Mouse (Mus musculus) liver, embryonic 14.5 days (tissue): ENCODE measurements around the gene Sgf29. TPM values are rescaled to one million over a fixed set of nuclear protein-coding genes. Genes with fewer than 3 reads are reported as not detected.

Experiments
- ATAC-seq: fragments of 200-750 bp; cut with Nextera tagmentation; 2 replicates; pipeline ENCODE4 v1.8.0; 2017; ENCODE audit warnings: moderate number of reproducible peaks, mild to moderate bottlenecking, moderate library complexity; ENCODE audit not compliant: insufficient read depth
- DNase-seq, 3 experiments: peaks; one replicate each; pipeline ENCODE4 v3.0.0-alpha.2; 2012 to 2013; ENCODE audit warnings: low read depth in 3 of 3, low spot score in 3 of 3
- H3K27ac ChIP-seq: fragments of 300-500 bp; sonication (generic); 2 replicates; pipeline ENCODE4 v1.5.1; 2014; ENCODE audit warnings: moderate library complexity, mild to moderate bottlenecking, control low read depth, inconsistent platforms
- H3K27me3 ChIP-seq: fragments of 300-500 bp; sonication (generic); 2 replicates; pipeline ENCODE4 v1.6.1; 2014; ENCODE audit warnings: mild to moderate bottlenecking, low read length, moderate library complexity; ENCODE audit not compliant: control insufficient read depth, insufficient read depth
- H3K36me3 ChIP-seq: fragments of 300-500 bp; sonication (generic); replicated peaks from 2 replicates; pipeline ENCODE4 v1.6.1; 2014; ENCODE audit warnings: low read depth; ENCODE audit not compliant: control insufficient read depth, insufficient read depth
- H3K4me1 ChIP-seq, 2 experiments: fragments of 200-500 bp in 1 of 2; fragments of 300-500 bp in 1 of 2; sonication (generic) in 1 of 2; replicated peaks; 2 replicates each; pipeline ENCODE4 v1.6.1; 2012 to 2014; ENCODE audit warnings: antibody characterized with exemption in 1 of 2, inconsistent platforms in 1 of 2, low read length in 1 of 2; ENCODE audit not compliant: control insufficient read depth in 2 of 2, insufficient read depth in 2 of 2
- H3K4me2 ChIP-seq: fragments of 300-500 bp; sonication (generic); 2 replicates; pipeline ENCODE4 v1.6.1; 2014; ENCODE audit warnings: low read depth, mild to moderate bottlenecking, control low read depth, moderate library complexity
- H3K4me3 ChIP-seq, 2 experiments: fragments of 200-500 bp in 1 of 2; fragments of 300-500 bp in 1 of 2; sonication (generic) in 1 of 2; 2 replicates each; pipeline ENCODE4 v1.5.1; 2012 to 2014; ENCODE audit warnings: low read depth in 2 of 2, low read length in 2 of 2, mild to moderate bottlenecking in 2 of 2, control low read depth in 1 of 2, inconsistent platforms in 1 of 2, moderate library complexity in 1 of 2; ENCODE audit not compliant: insufficient read depth in 1 of 2
- H3K9ac ChIP-seq: fragments of 300-500 bp; sonication (generic); replicated peaks from 2 replicates; pipeline ENCODE4 v1.6.1; 2014; ENCODE audit warnings: mild to moderate bottlenecking, control low read depth, moderate library complexity
- H3K9me3 ChIP-seq: fragments of 300-500 bp; sonication (generic); 2 replicates; pipeline ENCODE4 v1.6.1; 2016; ENCODE audit warnings: low read length, mixed read lengths; ENCODE audit not compliant: control insufficient read depth
- CTCF ChIP-seq: IDR thresholded peaks from 2 replicates; pipeline ENCODE4 v1.5.1; 2016; ENCODE audit warnings: antibody characterized with exemption, low read depth, control low read depth
- EP300 ChIP-seq: IDR thresholded peaks from 2 replicates; pipeline ENCODE4 v1.6.1; 2016; ENCODE audit warnings: antibody characterized with exemption, low read depth
- WGBS: fragments of 180-500 bp; shearing (Covaris S2); extraction: QIAGEN DNeasy Blood & Tissue Kit; methylation state at CpG from one replicate; pipeline ENCODE4 v1.1.7; 2014; ENCODE audit not compliant: insufficient replicate concordance; 5-methylcytosine and 5-hydroxymethylcytosine counted together
- polyA plus RNA-seq, 2 experiments: library from polyadenylated mRNA; depleted of rRNA in 1 of 2; stranded (reverse) in 1 of 2; unstranded in 1 of 2; fragments of >200 nt; fragmentation: Nextera tagmentation in 1 of 2; extraction: Ambion mirVana in 1 of 2; gene quantifications; 2 replicates each; pipeline versions ENCODE4 v1.2.1 to v1.2.3; 2012 to 2014

Sgf29 gene
- polyA plus RNA-seq, 2 experiments, result 23.6 to 24.7 TPM

DNA sequence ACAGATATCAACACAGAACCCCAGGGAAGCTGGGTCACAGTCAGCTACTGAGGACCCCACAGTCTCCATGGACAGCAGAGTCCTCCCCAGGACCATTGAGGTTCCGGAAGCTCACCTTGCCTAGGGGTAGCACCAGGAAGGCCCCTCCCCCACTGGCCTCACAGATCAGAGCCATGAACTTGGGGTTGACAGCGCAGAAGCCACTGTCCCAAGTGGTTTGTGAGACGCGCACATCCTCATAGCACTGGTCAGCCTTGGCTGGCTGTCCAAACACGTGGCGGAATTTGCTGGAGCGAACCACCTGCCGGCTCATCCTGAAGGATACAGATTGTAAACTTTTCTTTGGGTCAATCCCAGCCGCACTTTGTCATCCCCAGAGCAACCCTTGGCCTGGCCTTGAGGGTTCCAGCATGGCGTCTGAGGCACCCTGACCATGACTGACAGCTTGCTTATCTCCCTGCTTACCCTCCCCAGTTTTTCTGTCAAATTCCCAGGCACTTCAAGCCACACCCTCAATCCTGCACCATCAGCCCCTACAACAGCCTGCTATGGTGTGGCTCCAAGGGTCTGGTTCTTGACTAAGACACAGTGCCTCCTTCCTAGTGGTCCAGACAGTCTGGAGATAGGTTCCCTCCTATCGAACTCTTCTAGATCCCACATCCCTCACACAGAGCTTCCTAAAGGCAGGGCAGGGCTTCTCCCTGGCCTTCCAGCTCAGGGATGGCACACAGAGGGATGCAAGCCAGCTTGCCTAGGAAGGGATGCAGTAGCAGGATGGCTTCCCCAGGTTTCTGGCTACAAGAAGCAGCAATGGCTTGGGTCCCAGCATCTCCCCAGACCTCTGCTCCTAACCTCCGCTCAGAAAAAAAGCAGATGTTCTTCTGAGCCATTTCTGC is 54.0 kb downstream of the Sgf29 start:
- H3K9ac ChIP-seq, result no peak overlapping the region
- H3K36me3 ChIP-seq, result no peaks in the 10 kb centered on the region
- peaks cover 0 to 7% of the 10 kb centered on the region in 2 experiments; a peak in 2 of 4 replicates for H3K4me1 ChIP-seq
- 41% methylated on average over 12 of the region's 12 CpGs for WGBS
- H3K27me3 ChIP-seq, result peaks cover 3% of the 10 kb centered on the region
- peak overlapping the region; percentile 33 to 50 for H3K4me3 ChIP-seq
- H3K4me2 ChIP-seq, result peak overlapping the region; percentile 13
- H3K9me3 ChIP-seq, result no peaks in the 10 kb centered on the region
- ATAC-seq, result no peak
- TF ChIP-seq CTCF (no peak), EP300 (no peak)
- DNase-seq, result no peak
- H3K27ac ChIP-seq, result no peak overlapping the region; the same call in 1 of the 2 replicates

DNA sequence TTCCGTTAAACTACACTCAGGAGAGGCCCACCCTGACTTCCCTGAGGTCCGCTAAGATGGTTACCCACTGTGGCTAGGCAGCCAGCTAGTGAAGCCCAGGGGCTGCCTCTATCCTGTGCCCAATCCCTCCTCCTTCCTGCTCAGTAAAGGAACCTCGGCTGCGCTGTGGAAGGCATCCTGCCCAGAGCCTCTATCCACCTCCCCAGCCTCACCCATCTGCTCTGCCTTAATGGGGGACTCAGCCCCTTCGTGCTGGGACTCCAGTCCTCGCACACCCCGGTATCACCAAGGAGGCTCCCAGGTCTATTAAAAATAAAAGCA is 54.6 kb downstream of the Sgf29 start:
- Histone ChIP-seq H3K4me3 (peak overlapping the region; percentile 33 to 50), H3K9me3 (no peaks in the 10 kb centered on the region), H3K4me2 (peak overlapping the region; percentile 55; the same call in 1 of the 2 replicates), H3K36me3 (no peaks in the 10 kb centered on the region), H3K9ac (no peak overlapping the region), H3K27ac (no peak overlapping the region), H3K27me3 (peaks cover 3% of the 10 kb centered on the region), H3K4me1 (peaks cover 0 to 7% of the 10 kb centered on the region in 2 experiments; a peak in 2 of 4 replicates)
- DNase-seq, result no peak
- 4% methylated on average over 7 of the region's 7 CpGs for WGBS
- TF ChIP-seq EP300 (no peak), CTCF (no peak)
- ATAC-seq, result no peak

DNA sequence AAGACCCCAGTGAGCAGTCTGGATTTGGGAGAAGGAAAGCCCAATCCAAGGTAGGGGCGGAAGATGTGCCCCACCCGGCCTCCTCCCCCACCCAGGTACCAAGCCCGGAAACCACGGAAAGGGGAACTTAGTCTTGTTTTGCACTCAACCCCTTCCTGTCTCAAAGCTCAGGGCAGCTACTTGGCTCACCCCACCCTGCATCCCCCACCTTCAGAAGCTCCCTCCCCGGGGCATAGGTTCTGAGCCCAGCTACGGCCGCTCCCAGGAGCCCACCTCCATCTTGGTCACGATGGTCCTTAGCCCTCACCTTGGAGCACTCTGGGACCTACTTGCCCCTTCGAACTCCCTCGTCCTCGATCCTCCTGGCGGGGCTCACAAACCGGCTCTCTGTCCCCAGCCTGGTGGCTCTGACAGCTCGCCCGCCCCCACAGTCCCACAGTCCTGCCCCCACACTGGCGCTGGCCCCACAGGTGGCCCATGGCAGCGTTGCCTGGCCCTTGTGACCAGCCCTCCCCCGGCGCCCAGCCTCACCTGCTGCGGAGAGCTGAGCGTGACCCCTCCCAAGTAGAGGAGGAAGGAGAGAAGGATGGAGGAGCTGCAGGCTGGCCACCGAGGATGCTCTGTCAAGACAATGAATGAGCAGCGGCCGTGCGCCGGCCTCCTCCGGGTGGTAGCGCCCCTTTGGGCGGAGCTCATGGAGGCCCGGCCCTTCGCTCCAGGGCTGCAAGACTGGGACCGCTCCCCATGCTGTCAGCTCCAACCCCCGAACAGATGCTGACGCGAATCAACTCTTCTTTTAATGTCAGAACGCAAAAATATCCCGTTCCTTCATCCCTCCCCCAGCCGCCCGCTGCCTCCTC is 55.2 kb downstream of the Sgf29 start:
- ATAC-seq (peak; percentile 27; the same call in 1 of the 2 replicates), DNase-seq (peak in 2 of 3 experiments; percentile 36 to 42)
- no peak overlapping the region; the same call in 1 of the 2 replicates for H3K9ac ChIP-seq
- H3K4me1 ChIP-seq, result peaks cover 0 to 7% of the 10 kb centered on the region in 2 experiments; a peak in 2 of 4 replicates
- peak overlapping the region; percentile 55 for H3K4me2 ChIP-seq
- WGBS, result 1% methylated on average over 39 of the region's 39 CpGs
- H3K27ac ChIP-seq, result no peak overlapping the region
- peaks cover 3% of the 10 kb centered on the region for H3K27me3 ChIP-seq
- H3K36me3 ChIP-seq, result no peaks in the 10 kb centered on the region
- TF ChIP-seq EP300 (no peak), CTCF (peak; percentile 4; the same call in 1 of the 2 replicates)
- H3K9me3 ChIP-seq, result no peaks in the 10 kb centered on the region
- peak overlapping the region; percentile 33 to 50 for H3K4me3 ChIP-seq

DNA sequence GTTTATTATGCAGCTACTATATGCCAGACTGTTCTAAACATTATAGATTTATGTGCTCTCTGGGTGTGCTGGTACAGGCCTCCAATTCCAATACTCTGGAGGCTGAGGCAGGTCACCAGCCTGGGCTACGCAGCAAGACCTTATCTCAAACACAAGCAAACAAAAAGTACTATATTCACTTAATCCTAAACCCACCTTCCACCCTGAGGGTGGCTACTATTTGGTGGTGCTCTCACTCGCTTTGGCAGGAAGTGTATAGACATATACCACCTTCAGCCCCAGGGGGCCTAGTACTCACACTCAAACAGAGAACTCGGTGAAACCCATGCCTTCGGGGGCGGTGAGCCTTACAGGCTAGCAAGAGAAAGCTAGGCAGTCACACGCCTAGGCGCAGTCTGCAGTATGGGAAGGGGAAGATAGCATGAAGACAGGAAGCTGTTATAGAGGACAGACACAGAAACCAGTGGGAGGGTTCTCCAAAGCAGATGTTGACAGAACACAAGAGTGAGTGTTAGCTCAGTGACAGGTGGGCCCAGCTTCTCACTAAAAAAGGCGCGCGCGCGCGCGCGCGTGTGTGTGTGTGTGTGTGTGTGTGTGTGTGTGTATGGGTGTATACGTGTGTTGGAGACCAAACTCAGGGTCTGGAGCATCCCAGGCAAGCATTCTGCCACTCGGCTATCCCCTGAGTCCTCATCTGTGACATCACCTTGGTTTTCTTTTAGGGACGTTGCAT is 58.5 kb downstream of the Sgf29 start, which contains the start of gene Coro1a:
Coro1a (minus strand) TSS at position 346 of the 733 bp plus-strand sequence.
- H3K27me3 ChIP-seq, result peaks cover 3% of the 10 kb centered on the region
- H3K4me2 ChIP-seq, result no peak within 1 kb of the TSS
- H3K9me3 ChIP-seq, result no peaks in the 10 kb centered on the region
- ATAC-seq (peak; percentile 38; the same call in 1 of the 2 replicates), DNase-seq (no peak)
- H3K4me3 ChIP-seq, result no peak within 1 kb of the TSS
- TF ChIP-seq EP300, result no peak
- TF ChIP-seq CTCF, result no peak
- 0 out of 4 replicates have a peak, but pooled peaks cover 0 to 2% of the 10 kb centered on the region in 2 experiments for H3K4me1 ChIP-seq
- H3K9ac ChIP-seq, result no peak within 1 kb of the TSS
- no peak within 1 kb of the TSS for H3K27ac ChIP-seq
- WGBS, result 44% methylated on average over 19 of the region's 19 CpGs
- H3K36me3 ChIP-seq, result no peaks in the 10 kb centered on the region
